Mouse (Mus musculus) brain, embryonic 14.5 days (tissue): ENCODE data around the gene Olfr1246.

Source experiments
- CTCF ChIP-seq: fragments of 200-500 bp; IDR thresholded peaks from 2 replicates; pipeline ENCODE4 v1.5.1; 2012; ENCODE audit warnings: inconsistent platforms, mild to moderate bottlenecking, moderate library complexity, borderline replicate concordance; ENCODE audit not compliant: insufficient read depth, insufficient read length; ENCODE audit errors: extremely low read depth
- POLR2A ChIP-seq: fragments of 200-500 bp; IDR thresholded peaks from 2 replicates; pipeline ENCODE4 v1.6.1; 2012; ENCODE audit warnings: mild to moderate bottlenecking, inconsistent platforms, borderline replicate concordance; ENCODE audit not compliant: poor library complexity, insufficient read depth, insufficient read length, severe bottlenecking; ENCODE audit errors: extremely low read depth

- TF ChIP-seq POLR2A (no peak), CTCF (no peak)
Measured at GRCm38 (mm10) chr2:89614030-89614429, 21.1 kb upstream of the Olfr1246 start, which contains the start of gene Olfr1247.
